Mouse (Mus musculus) hindbrain, embryonic 10.5 days (tissue): ENCODE data around the gene Gabbr2. TPM values are rescaled to one million over a fixed set of nuclear protein-coding genes. Genes with fewer than 3 reads are reported as not detected.
A peak's percentile ranks its signal among the peaks of the same experiment; 100 is the strongest.

Experiments used
- DNase-seq: peaks from one replicate; pipeline ENCODE4 v3.0.0-alpha.2; 2017; ENCODE audit warnings: low spot score
- H3K27ac ChIP-seq: fragments of 300-500 bp; sonication (generic); 2 replicates; pipeline ENCODE4 v1.5.1; 2016; ENCODE audit warnings: mild to moderate bottlenecking, moderate library complexity
- H3K27me3 ChIP-seq: fragments of 300-500 bp; sonication (generic); 2 replicates; pipeline ENCODE4 v1.6.1; 2016; ENCODE audit warnings: mild to moderate bottlenecking; ENCODE audit not compliant: poor library complexity, insufficient read depth, severe bottlenecking
- H3K36me3 ChIP-seq: fragments of 300-500 bp; sonication (generic); 2 replicates; pipeline ENCODE4 v1.6.1; 2016; ENCODE audit warnings: mild to moderate bottlenecking, moderate library complexity
- H3K4me1 ChIP-seq: fragments of 300-500 bp; sonication (generic); replicated peaks from 2 replicates; pipeline ENCODE4 v1.6.1; 2016; ENCODE audit warnings: mild to moderate bottlenecking
- H3K4me3 ChIP-seq: fragments of 300-500 bp; sonication (generic); 2 replicates; pipeline ENCODE4 v1.5.1; 2016; ENCODE audit warnings: mild to moderate bottlenecking, moderate library complexity
- H3K9me3 ChIP-seq: fragments of 300-500 bp; sonication (generic); 2 replicates; pipeline ENCODE4 v1.6.1; 2016; ENCODE audit warnings: mild to moderate bottlenecking, moderate library complexity
- WGBS: fragments of 180-500 bp; shearing (Covaris S2); methylation state at CpG from one replicate; pipeline ENCODE4 v1.1.7; 2016; 5-methylcytosine and 5-hydroxymethylcytosine counted together
- polyA plus RNA-seq: library from polyadenylated mRNA; unstranded; fragments of >200 nt; fragmentation: Nextera tagmentation; extraction: Ambion mirVana; gene quantifications from 2 replicates; pipeline ENCODE4 v1.2.1, GENCODE M21; 2016

Gene Gabbr2
- polyA plus RNA-seq, 1 experiment from 2014 or later: 0.27 TPM

DNA sequence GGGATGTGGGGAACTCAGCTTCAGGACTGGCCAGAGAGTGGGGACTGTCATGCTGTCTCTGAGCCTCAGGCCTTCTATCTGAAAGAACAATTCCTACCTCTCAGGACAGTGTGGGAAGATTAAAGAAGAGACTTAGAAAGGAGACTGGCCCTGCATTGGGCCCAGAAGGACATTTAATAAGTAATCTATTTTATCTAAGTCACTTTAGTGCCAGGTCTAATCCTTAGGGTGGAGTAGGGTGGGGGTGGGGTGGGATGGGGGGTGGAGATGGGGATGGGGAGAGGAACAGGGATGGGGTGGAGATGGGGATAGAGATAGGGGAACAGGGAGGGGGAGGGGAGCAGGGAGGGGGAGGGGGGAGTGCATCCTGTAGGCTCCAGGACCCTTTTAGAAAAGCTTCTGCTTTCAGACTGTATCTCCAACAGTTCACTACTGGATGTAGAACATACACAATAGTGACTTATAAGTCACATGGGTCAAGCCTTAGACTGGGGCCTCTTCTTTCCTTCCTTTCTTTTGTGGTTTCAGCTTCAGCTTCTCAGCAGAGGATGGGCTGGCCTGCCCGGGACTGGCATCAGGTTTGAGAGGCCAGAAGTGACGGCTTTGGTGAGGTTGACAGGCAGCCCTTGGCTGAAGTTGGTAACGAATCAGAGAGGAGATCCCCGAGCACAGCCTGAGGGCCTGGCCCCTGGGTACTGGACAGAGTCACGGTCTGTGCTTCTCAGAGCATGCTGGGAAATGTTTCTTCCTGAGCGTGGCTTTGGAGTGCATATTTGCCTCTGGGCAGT lies 237.1 kb downstream of the Gabbr2 start:
- Histone ChIP-seq H3K9me3 (no peaks in the 10 kb centered on the region), H3K27ac (peak overlapping the region; percentile 36; the same call in 1 of the 2 replicates), H3K36me3 (no peaks in the 10 kb centered on the region), H3K27me3 (no peaks in the 10 kb centered on the region), H3K4me3 (no peak overlapping the region), H3K4me1 (peaks cover 14% of the 10 kb centered on the region)
- no peak for DNase-seq
- WGBS: 38% methylated on average over 6 of the region's 6 CpGs

- 81% methylated on average over 4 of the region's 4 CpGs for WGBS
- Histone ChIP-seq H3K9me3 (no peaks in the 10 kb centered on the region), H3K4me1 (peaks cover 18% of the 10 kb centered on the region), H3K27ac (0 out of 2 replicates have a peak overlapping the region, but pooled peaks have one; percentile 40), H3K27me3 (0 out of 2 replicates have a peak, but pooled peaks cover 2% of the 10 kb centered on the region), H3K4me3 (no peak overlapping the region), H3K36me3 (no peaks in the 10 kb centered on the region)
- DNase-seq: no peak
These were observed 239.4 kb downstream of the Gabbr2 start for GRCm38 (mm10) chr4:46752306-46752705.

DNA sequence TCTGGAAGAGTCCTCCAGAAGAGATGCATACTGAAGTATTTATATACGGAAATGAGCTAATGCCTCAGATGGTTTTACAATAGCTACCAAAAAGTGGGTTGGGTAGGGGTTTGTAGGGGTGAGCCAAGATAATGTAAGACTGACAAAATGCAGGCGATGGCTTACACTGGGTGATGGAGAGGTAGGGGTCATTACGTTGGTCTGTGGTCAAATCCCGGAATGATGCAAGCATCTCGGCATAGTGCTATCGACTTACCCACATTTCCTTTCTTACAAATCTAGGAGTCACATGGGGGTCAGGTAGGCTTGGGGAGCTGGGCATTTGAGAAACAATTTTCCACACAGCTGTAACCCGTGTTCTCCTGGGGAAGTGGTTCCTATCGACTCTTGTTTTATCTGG lies 242.7 kb downstream of the Gabbr2 start:
- Histone ChIP-seq H3K36me3 (no peaks in the 10 kb centered on the region), H3K4me3 (no peak overlapping the region), H3K27me3 (0 out of 2 replicates have a peak, but pooled peaks cover 4% of the 10 kb centered on the region), H3K27ac (no peak overlapping the region), H3K4me1 (peaks cover 21% of the 10 kb centered on the region), H3K9me3 (no peaks in the 10 kb centered on the region)
- no peak for DNase-seq
- WGBS: 91% methylated on average over 8 of the region's 8 CpGs

- Histone ChIP-seq H3K9me3 (no peaks in the 10 kb centered on the region), H3K27ac (peak overlapping the region; percentile 46), H3K4me3 (no peak overlapping the region), H3K27me3 (0 out of 2 replicates have a peak, but pooled peaks cover 4% of the 10 kb centered on the region), H3K36me3 (no peaks in the 10 kb centered on the region), H3K4me1 (peaks cover 33% of the 10 kb centered on the region)
- 38% methylated on average over 14 of the region's 14 CpGs for WGBS
- peak; percentile 16 for DNase-seq
These were observed 244.5 kb downstream of the Gabbr2 start for GRCm38 (mm10) chr4:46747007-46747746.

- no peak overlapping the region for H3K27ac ChIP-seq
- peaks cover 4% of the 10 kb centered on the region; the same call in 1 of the 2 replicates for H3K27me3 ChIP-seq
- DNase-seq: no peak
- WGBS: 82% methylated on average over 8 of the region's 8 CpGs
- no peaks in the 10 kb centered on the region for H3K36me3 ChIP-seq
- H3K4me1 ChIP-seq: peaks cover 36% of the 10 kb centered on the region
- H3K4me3 ChIP-seq: no peak overlapping the region
- H3K9me3 ChIP-seq: no peaks in the 10 kb centered on the region
These were observed 246.1 kb downstream of the Gabbr2 start for GRCm38 (mm10) chr4:46745536-46745935.

DNA sequence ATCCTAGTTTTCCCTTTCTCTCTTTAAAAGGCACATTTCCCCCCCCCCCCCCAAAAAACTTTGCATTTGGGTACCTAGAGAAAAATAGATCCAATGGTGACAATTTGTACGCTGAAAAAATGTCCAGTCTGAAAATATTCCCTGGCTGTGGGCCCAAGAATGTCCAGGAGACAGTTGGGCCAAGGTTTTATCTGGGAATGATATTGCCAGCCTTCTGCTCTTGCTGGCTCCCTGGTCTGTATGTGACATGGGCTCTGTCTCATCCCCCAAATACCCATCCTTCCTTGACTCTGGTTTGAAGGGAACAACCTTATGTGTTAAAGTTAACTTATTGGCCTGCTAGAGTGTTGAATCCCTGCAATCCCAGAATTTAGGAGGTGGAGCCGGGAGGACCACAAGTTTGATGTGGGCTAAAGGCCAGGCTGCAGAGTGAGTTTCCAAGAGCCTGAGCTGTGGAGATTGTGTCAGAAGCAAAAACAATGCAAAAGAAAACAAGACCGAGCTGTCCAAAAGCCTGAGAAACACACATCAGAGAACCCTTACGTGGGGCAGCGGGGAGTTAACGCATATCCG lies 247.0 kb downstream of the Gabbr2 start:
- Histone ChIP-seq H3K27ac (no peak overlapping the region), H3K4me3 (no peak overlapping the region), H3K9me3 (no peaks in the 10 kb centered on the region), H3K27me3 (peaks cover 4% of the 10 kb centered on the region; the same call in 1 of the 2 replicates), H3K36me3 (no peaks in the 10 kb centered on the region), H3K4me1 (peaks cover 36% of the 10 kb centered on the region)
- 84% methylated on average over 7 of the region's 7 CpGs for WGBS
- DNase-seq: no peak

DNA sequence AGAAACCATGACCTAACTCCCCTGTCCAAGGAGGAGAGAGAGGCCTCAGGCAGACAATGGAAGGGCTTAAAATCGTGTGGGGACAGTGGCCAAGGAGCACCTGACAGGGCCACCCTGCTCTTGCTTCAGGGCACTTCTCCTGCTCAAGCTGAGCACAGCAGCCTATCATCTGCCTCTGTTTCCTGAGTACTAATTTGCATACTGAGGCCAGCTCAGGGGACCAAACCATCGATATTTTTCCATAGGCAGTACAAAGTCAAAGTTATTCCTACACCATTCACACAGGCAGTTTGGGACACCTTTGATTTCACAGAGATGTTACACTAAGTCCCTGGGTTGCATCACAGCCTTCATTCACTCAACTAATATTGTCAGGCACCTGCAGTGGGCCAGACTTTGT lies 249.1 kb downstream of the Gabbr2 start:
- H3K9me3 ChIP-seq: no peaks in the 10 kb centered on the region
- no peak overlapping the region for H3K4me3 ChIP-seq
- 34% methylated on average over 2 of the region's 2 CpGs for WGBS
- H3K4me1 ChIP-seq: peaks cover 35% of the 10 kb centered on the region
- DNase-seq: no peak
- no peaks in the 10 kb centered on the region for H3K36me3 ChIP-seq
- H3K27ac ChIP-seq: 0 out of 2 replicates have a peak overlapping the region, but pooled peaks have one; percentile 50
- peaks cover 7% of the 10 kb centered on the region; the same call in 1 of the 2 replicates for H3K27me3 ChIP-seq

DNA sequence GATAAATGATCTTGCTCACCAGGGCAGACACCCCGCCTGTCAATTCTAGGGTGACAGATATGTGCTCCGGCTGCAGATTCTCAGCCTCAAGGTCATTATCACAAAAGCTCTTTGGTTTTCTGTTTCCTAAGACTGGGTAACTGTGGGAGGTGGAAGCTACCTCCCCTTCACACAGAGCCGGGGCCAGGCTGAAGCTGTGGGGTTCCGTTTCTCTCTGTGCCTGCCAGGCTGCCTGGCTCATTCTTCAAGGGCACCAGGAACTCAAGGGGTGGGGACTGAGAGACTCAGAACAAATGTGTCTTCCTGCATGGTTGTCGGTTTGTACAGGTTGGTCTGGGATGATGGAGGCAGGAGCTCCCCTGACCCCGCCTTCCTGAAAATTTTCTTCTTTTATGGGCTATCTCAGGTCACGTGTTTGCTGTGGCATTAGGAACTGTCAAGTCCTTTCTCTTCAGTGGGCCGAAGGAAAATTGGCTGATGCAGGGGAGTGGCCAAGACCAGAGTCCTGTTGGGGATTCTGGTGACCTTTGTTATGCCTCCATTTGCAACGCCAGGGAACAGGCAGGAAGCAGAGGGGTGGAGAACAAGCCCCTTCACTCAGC lies 254.7 kb downstream of the Gabbr2 start:
- DNase-seq: no peak
- WGBS: 46% methylated on average over 9 of the region's 9 CpGs
- peak overlapping the region; percentile 40; the same call in 1 of the 2 replicates for H3K27ac ChIP-seq
- no peaks in the 10 kb centered on the region for H3K36me3 ChIP-seq
- no peaks in the 10 kb centered on the region for H3K9me3 ChIP-seq
- peaks cover 25% of the 10 kb centered on the region for H3K4me1 ChIP-seq
- no peak overlapping the region for H3K4me3 ChIP-seq
- H3K27me3 ChIP-seq: peaks cover 7% of the 10 kb centered on the region

- Histone ChIP-seq H3K9me3 (no peaks in the 10 kb centered on the region), H3K4me1 (peaks cover 35% of the 10 kb centered on the region), H3K4me3 (no peak overlapping the region), H3K36me3 (no peaks in the 10 kb centered on the region), H3K27ac (no peak overlapping the region), H3K27me3 (peaks cover 9% of the 10 kb centered on the region; the same call in 1 of the 2 replicates)
- DNase-seq: no peak
- 71% methylated on average over 5 of the region's 5 CpGs for WGBS
These were observed 256.8 kb downstream of the Gabbr2 start for GRCm38 (mm10) chr4:46734906-46735305.

DNA sequence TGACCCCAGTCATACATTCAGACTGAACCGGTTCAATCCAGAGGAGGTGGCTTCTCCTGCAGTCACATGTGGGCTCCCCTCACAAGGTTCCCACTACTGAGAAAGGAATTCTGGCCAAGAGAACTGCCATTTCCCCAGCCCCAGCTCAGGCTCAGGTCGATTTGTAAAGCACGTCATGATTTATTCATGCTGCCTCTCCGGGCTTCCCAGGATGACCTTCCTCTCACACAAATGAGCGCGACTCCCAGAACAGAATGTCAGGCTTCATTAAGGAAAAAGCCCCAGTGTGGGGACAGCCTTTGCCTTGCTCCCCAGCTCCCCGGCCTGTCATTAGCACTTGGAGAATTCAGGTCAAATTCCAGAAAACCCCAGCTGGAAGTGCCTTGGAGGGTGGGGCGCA lies 260.1 kb downstream of the Gabbr2 start:
- H3K27me3 ChIP-seq: peaks cover 6% of the 10 kb centered on the region; the same call in 1 of the 2 replicates
- no peak overlapping the region for H3K4me3 ChIP-seq
- WGBS: 10% methylated on average over 8 of the region's 8 CpGs
- H3K4me1 ChIP-seq: peaks cover 48% of the 10 kb centered on the region
- peak overlapping the region; percentile 81 for H3K27ac ChIP-seq
- no peaks in the 10 kb centered on the region for H3K9me3 ChIP-seq
- no peaks in the 10 kb centered on the region for H3K36me3 ChIP-seq
- DNase-seq: peak; percentile 48

- no peaks in the 10 kb centered on the region for H3K36me3 ChIP-seq
- peaks cover 6% of the 10 kb centered on the region; the same call in 1 of the 2 replicates for H3K27me3 ChIP-seq
- peak overlapping the region; percentile 72 for H3K27ac ChIP-seq
- no peak overlapping the region for H3K4me3 ChIP-seq
- peak; percentile 21 for DNase-seq
- H3K4me1 ChIP-seq: peaks cover 48% of the 10 kb centered on the region
- 53% methylated on average over 9 of the region's 9 CpGs for WGBS
- H3K9me3 ChIP-seq: no peaks in the 10 kb centered on the region
These were observed 262.2 kb downstream of the Gabbr2 start for GRCm38 (mm10) chr4:46729306-46730042.

GRCm38 (mm10) chr4:46728231-46728630 lies 263.4 kb downstream of the Gabbr2 start:
- Histone ChIP-seq H3K27ac (no peak overlapping the region), H3K36me3 (no peaks in the 10 kb centered on the region), H3K4me1 (peaks cover 44% of the 10 kb centered on the region), H3K9me3 (no peaks in the 10 kb centered on the region), H3K27me3 (peaks cover 6% of the 10 kb centered on the region; the same call in 1 of the 2 replicates), H3K4me3 (no peak overlapping the region)
- WGBS: 11% methylated on average over 1 of the region's 1 CpGs
- DNase-seq: peak; percentile 47
